Mouse (Mus musculus): ENCODE data around the gene Tmed9. TPM values are rescaled to one million over a fixed set of nuclear protein-coding genes. Genes with fewer than 3 reads are reported as not detected.
A peak's percentile ranks its signal among the peaks of the same experiment; 100 is the strongest.
"Not testable (repeated sequence)": the region's sequence is repeated elsewhere in the genome, so short reads cannot be mapped to it uniquely, and the experiment has no call there.

Gene Tmed9
- polyA plus RNA-seq, 1 experiment from 2014 or later: 175 TPM

- H3K36me3 ChIP-seq (ENCODE audit: insufficient read depth, low read length): no peaks in the 10 kb centered on the region
Measured at GRCm38 (mm10) chr13:55575932-55576331, 2.4 kb downstream of the Tmed9 start.

GRCm38 (mm10) chr13:55576872-55577271 lies 3.3 kb downstream of the Tmed9 start:
- H3K27me3 ChIP-seq (ENCODE audit: insufficient read depth, low read length); H3K36me3 ChIP-seq (ENCODE audit: insufficient read depth, low read length); H3K9ac ChIP-seq (replicated peaks; ENCODE audit: low read length); H3K4me2 ChIP-seq (replicated peaks; ENCODE audit: low read depth, low read length); H3K4me1 ChIP-seq (ENCODE audit: insufficient read depth, low read length); ATAC-seq (ENCODE audit: low FRiP score, low TSS enrichment); H3K27ac ChIP-seq (ENCODE audit: low read length); H3K4me3 ChIP-seq (ENCODE audit: low read length): not testable (repeated sequence)
- WGBS: 84% methylated on average over 7 of the region's 7 CpGs
- peaks cover 13% of the 10 kb centered on the region; the same call in 1 of the 2 replicates for H3K9me3 ChIP-seq (ENCODE audit: low read length)

More at GRCm38 (mm10) chr13:55575932-55576331, 2.4 kb downstream of the Tmed9 start:
- H3K9ac ChIP-seq (replicated peaks; ENCODE audit: low read length): no peak overlapping the region
- no peak overlapping the region for H3K27ac ChIP-seq (ENCODE audit: low read length)
- H3K27me3 ChIP-seq (ENCODE audit: insufficient read depth, low read length): no peaks in the 10 kb centered on the region
- WGBS: 58% methylated on average over 5 of the region's 5 CpGs
- no peak overlapping the region for H3K4me3 ChIP-seq (ENCODE audit: low read length)
- H3K9me3 ChIP-seq (ENCODE audit: low read length): peaks cover 13% of the 10 kb centered on the region; the same call in 1 of the 2 replicates
- no peak overlapping the region for H3K4me2 ChIP-seq (replicated peaks; ENCODE audit: low read depth, low read length)
- H3K4me1 ChIP-seq (ENCODE audit: insufficient read depth, low read length): peaks cover 4% of the 10 kb centered on the region; the same call in 1 of the 2 replicates
- ATAC-seq (ENCODE audit: low FRiP score, low TSS enrichment): no peak

GRCm38 (mm10) chr13:55578086-55578485 lies 4.6 kb downstream of the Tmed9 start:
- Histone ChIP-seq H3K27ac (ENCODE audit: low read length) (no peak overlapping the region), H3K4me2 (replicated peaks; ENCODE audit: low read depth, low read length) (no peak overlapping the region), H3K4me3 (ENCODE audit: low read length) (no peak overlapping the region), H3K27me3 (ENCODE audit: insufficient read depth, low read length) (no peaks in the 10 kb centered on the region), H3K4me1 (ENCODE audit: insufficient read depth, low read length) (no peaks in the 10 kb centered on the region), H3K36me3 (ENCODE audit: insufficient read depth, low read length) (no peaks in the 10 kb centered on the region), H3K9ac (replicated peaks; ENCODE audit: low read length) (no peak overlapping the region), H3K9me3 (ENCODE audit: low read length) (peaks cover 13% of the 10 kb centered on the region; the same call in 1 of the 2 replicates)
- ATAC-seq (ENCODE audit: low FRiP score, low TSS enrichment): no peak
- WGBS: 82% methylated on average over 4 of the region's 4 CpGs

- Histone ChIP-seq H3K9ac (replicated peaks; ENCODE audit: low read length) (no peak overlapping the region), H3K36me3 (ENCODE audit: insufficient read depth, low read length) (peaks cover 21% of the 10 kb centered on the region), H3K4me2 (replicated peaks; ENCODE audit: low read depth, low read length) (no peak overlapping the region), H3K27me3 (ENCODE audit: insufficient read depth, low read length) (peaks cover 5% of the 10 kb centered on the region; the same call in 1 of the 2 replicates), H3K9me3 (ENCODE audit: low read length) (no peaks in the 10 kb centered on the region), H3K4me3 (ENCODE audit: low read length) (no peak overlapping the region), H3K27ac (ENCODE audit: low read length) (no peak overlapping the region), H3K4me1 (ENCODE audit: insufficient read depth, low read length) (peaks cover 7% of the 10 kb centered on the region)
- ATAC-seq (ENCODE audit: low FRiP score, low TSS enrichment): peak; percentile 50; the same call in 1 of the 2 replicates
- WGBS: 79% methylated on average over 4 of the region's 4 CpGs
Measured at GRCm38 (mm10) chr13:55591961-55592490, 18.5 kb downstream of the Tmed9 start.

GRCm38 (mm10) chr13:55592512-55593253 lies 19.2 kb downstream of the Tmed9 start:
- peak overlapping the region; percentile 86 for H3K9ac ChIP-seq (replicated peaks; ENCODE audit: low read length)
- H3K27me3 ChIP-seq (ENCODE audit: insufficient read depth, low read length): peaks cover 5% of the 10 kb centered on the region; the same call in 1 of the 2 replicates
- H3K4me3 ChIP-seq (ENCODE audit: low read length): peak overlapping the region; percentile 93
- WGBS: 5% methylated on average over 29 of the region's 29 CpGs
- peak overlapping the region; percentile 77 for H3K4me2 ChIP-seq (replicated peaks; ENCODE audit: low read depth, low read length)
- no peaks in the 10 kb centered on the region for H3K9me3 ChIP-seq (ENCODE audit: low read length)
- H3K36me3 ChIP-seq (ENCODE audit: insufficient read depth, low read length): peaks cover 26% of the 10 kb centered on the region
- H3K27ac ChIP-seq (ENCODE audit: low read length): 0 out of 2 replicates have a peak overlapping the region, but pooled peaks have one; percentile 48
- ATAC-seq (ENCODE audit: low FRiP score, low TSS enrichment): peak; percentile 99
- H3K4me1 ChIP-seq (ENCODE audit: insufficient read depth, low read length): peaks cover 7% of the 10 kb centered on the region

- WGBS: under 1% methylated on average over 31 of the region's 31 CpGs
Measured at GRCm38 (mm10) chr13:55593254-55593747, 19.8 kb downstream of the Tmed9 start.

GRCm38 (mm10) chr13:55595375-55595774 lies 21.8 kb downstream of the Tmed9 start:
- Histone ChIP-seq H3K9ac (replicated peaks; ENCODE audit: low read length) (no peak overlapping the region), H3K4me1 (ENCODE audit: insufficient read depth, low read length) (peaks cover 7% of the 10 kb centered on the region), H3K36me3 (ENCODE audit: insufficient read depth, low read length) (peaks cover 30% of the 10 kb centered on the region), H3K4me3 (ENCODE audit: low read length) (no peak overlapping the region), H3K9me3 (ENCODE audit: low read length) (no peaks in the 10 kb centered on the region), H3K27ac (ENCODE audit: low read length) (no peak overlapping the region), H3K27me3 (ENCODE audit: insufficient read depth, low read length) (peaks cover 5% of the 10 kb centered on the region; the same call in 1 of the 2 replicates), H3K4me2 (replicated peaks; ENCODE audit: low read depth, low read length) (no peak overlapping the region)
- ATAC-seq (ENCODE audit: low FRiP score, low TSS enrichment): no peak
- WGBS: 92% methylated on average over 12 of the region's 12 CpGs

More at GRCm38 (mm10) chr13:55593254-55593747, 19.8 kb downstream of the Tmed9 start:
- Histone ChIP-seq H3K4me3 (ENCODE audit: low read length) (peak overlapping the region; percentile 93), H3K9me3 (ENCODE audit: low read length) (no peaks in the 10 kb centered on the region), H3K4me1 (ENCODE audit: insufficient read depth, low read length) (peaks cover 7% of the 10 kb centered on the region), H3K36me3 (ENCODE audit: insufficient read depth, low read length) (peaks cover 30% of the 10 kb centered on the region), H3K27ac (ENCODE audit: low read length) (0 out of 2 replicates have a peak overlapping the region, but pooled peaks have one; percentile 6), H3K9ac (replicated peaks; ENCODE audit: low read length) (peak overlapping the region; percentile 86), H3K27me3 (ENCODE audit: insufficient read depth, low read length) (peaks cover 5% of the 10 kb centered on the region; the same call in 1 of the 2 replicates), H3K4me2 (replicated peaks; ENCODE audit: low read depth, low read length) (peak overlapping the region; percentile 77)
- peak; percentile 39 for ATAC-seq (ENCODE audit: low FRiP score, low TSS enrichment)

- no peak for ATAC-seq (ENCODE audit: low FRiP score, low TSS enrichment)
- Histone ChIP-seq H3K9ac (replicated peaks; ENCODE audit: low read length) (no peak overlapping the region), H3K4me2 (replicated peaks; ENCODE audit: low read depth, low read length) (no peak overlapping the region), H3K27ac (ENCODE audit: low read length) (no peak overlapping the region), H3K27me3 (ENCODE audit: insufficient read depth, low read length) (0 out of 2 replicates have a peak, but pooled peaks cover under 1% of the 10 kb centered on the region), H3K9me3 (ENCODE audit: low read length) (no peaks in the 10 kb centered on the region), H3K4me3 (ENCODE audit: low read length) (no peak overlapping the region), H3K36me3 (ENCODE audit: insufficient read depth, low read length) (peaks cover 30% of the 10 kb centered on the region), H3K4me1 (ENCODE audit: insufficient read depth, low read length) (peaks cover 15% of the 10 kb centered on the region)
- WGBS: 96% methylated on average over 12 of the region's 12 CpGs
Measured at GRCm38 (mm10) chr13:55596802-55597201, 23.3 kb downstream of the Tmed9 start.

- peak; percentile 93 for ATAC-seq (ENCODE audit: low FRiP score, low TSS enrichment)
Measured at GRCm38 (mm10) chr13:55599566-55600540, 26.3 kb downstream of the Tmed9 start, which contains the start of gene B4galt7. Gene B4galt7 (plus strand): TSS chr13:55599896.

More at GRCm38 (mm10) chr13:55599566-55600540, 26.3 kb downstream of the Tmed9 start, which contains the start of gene B4galt7:
- Histone ChIP-seq H3K27ac (ENCODE audit: low read length) (peak within 1 kb of the TSS; percentile 16; the same call in 1 of the 2 replicates), H3K27me3 (ENCODE audit: insufficient read depth, low read length) (no peaks in the 10 kb centered on the region), H3K36me3 (ENCODE audit: insufficient read depth, low read length) (peaks cover 41% of the 10 kb centered on the region), H3K4me3 (ENCODE audit: low read length) (peak within 1 kb of the TSS; percentile 82), H3K4me2 (replicated peaks; ENCODE audit: low read depth, low read length) (peak within 1 kb of the TSS; percentile 80), H3K4me1 (ENCODE audit: insufficient read depth, low read length) (peaks cover 8% of the 10 kb centered on the region), H3K9ac (replicated peaks; ENCODE audit: low read length) (peak within 1 kb of the TSS; percentile 82), H3K9me3 (ENCODE audit: low read length) (no peaks in the 10 kb centered on the region)
- 8% methylated on average over 50 of the region's 51 CpGs for WGBS

Data from kidney, embryonic 16.5 days (tissue).